Mouse (Mus musculus): Measurements from ENCODE around the gene Amotl2. TPM values are rescaled to one million over a fixed set of nuclear protein-coding genes. Genes with fewer than 3 reads are reported as not detected.
A peak's percentile ranks its signal among the peaks of the same experiment; 100 is the strongest.

The Amotl2 gene
- polyA plus RNA-seq, 1 experiment from 2014 or later: 34.3 TPM

GRCm38 (mm10) chr9:102766741-102767140 lies 50.3 kb downstream of the Amotl2 start:
- Histone ChIP-seq H3K9ac (ENCODE audit: low read length) (no peak overlapping the region), H3K4me3 (ENCODE audit: low read depth, low read length) (no peak overlapping the region), H3K9me3 (ENCODE audit: control insufficient read depth, low read length) (no peaks in the 10 kb centered on the region), H3K4me2 (ENCODE audit: low read depth, severe bottlenecking) (no peak overlapping the region), H3K27ac (replicated peaks; ENCODE audit: low read depth, low read length) (no peak overlapping the region), H3K27me3 (ENCODE audit: control insufficient read depth, insufficient read depth, low read length) (no peaks in the 10 kb centered on the region), H3K36me3 (ENCODE audit: control insufficient read depth, insufficient read depth, low read length) (no peaks in the 10 kb centered on the region), H3K4me1 (ENCODE audit: control insufficient read depth, insufficient read depth, low read length) (peaks cover 3% of the 10 kb centered on the region; the same call in 1 of the 2 replicates)
- DNase-seq (ENCODE audit: low spot score) (no peak), ATAC-seq (ENCODE audit: insufficient number of reproducible peaks, low FRiP score, low TSS enrichment, low read depth) (no peak)
- 77% methylated on average over 3 of the region's 3 CpGs for WGBS

DNA sequence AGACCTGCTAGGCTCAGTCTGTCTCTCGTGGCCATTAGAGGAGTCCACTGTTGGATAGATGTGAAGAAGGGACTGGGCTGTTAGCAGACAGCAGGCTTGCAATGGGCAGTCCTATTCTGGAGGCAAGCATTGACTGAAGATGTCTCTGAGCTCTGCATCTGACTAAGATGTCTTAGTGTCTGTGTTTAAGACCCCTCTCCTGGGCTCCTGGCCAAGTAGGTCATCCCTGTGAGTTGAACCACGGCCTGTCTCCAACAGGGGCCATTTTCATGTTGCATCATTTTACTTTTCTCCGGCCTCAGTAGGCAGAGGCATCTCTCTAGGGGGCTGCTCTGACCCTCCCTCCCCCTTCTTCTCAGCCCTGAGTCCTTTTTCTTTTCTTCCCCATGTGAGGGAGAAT lies 52.8 kb downstream of the Amotl2 start:
- no peaks in the 10 kb centered on the region for H3K27me3 ChIP-seq (ENCODE audit: control insufficient read depth, insufficient read depth, low read length)
- DNase-seq (ENCODE audit: low spot score) (no peak), ATAC-seq (ENCODE audit: insufficient number of reproducible peaks, low FRiP score, low TSS enrichment, low read depth) (no peak)
- no peak overlapping the region for H3K27ac ChIP-seq (replicated peaks; ENCODE audit: low read depth, low read length)
- H3K9me3 ChIP-seq (ENCODE audit: control insufficient read depth, low read length): no peaks in the 10 kb centered on the region
- WGBS: 81% methylated on average over 3 of the region's 3 CpGs
- no peak overlapping the region for H3K9ac ChIP-seq (ENCODE audit: low read length)
- H3K36me3 ChIP-seq (ENCODE audit: control insufficient read depth, insufficient read depth, low read length): no peaks in the 10 kb centered on the region
- no peak overlapping the region for H3K4me3 ChIP-seq (ENCODE audit: low read depth, low read length)
- H3K4me2 ChIP-seq (ENCODE audit: low read depth, severe bottlenecking): no peak overlapping the region
- peaks cover 3% of the 10 kb centered on the region; the same call in 1 of the 2 replicates for H3K4me1 ChIP-seq (ENCODE audit: control insufficient read depth, insufficient read depth, low read length)

DNA sequence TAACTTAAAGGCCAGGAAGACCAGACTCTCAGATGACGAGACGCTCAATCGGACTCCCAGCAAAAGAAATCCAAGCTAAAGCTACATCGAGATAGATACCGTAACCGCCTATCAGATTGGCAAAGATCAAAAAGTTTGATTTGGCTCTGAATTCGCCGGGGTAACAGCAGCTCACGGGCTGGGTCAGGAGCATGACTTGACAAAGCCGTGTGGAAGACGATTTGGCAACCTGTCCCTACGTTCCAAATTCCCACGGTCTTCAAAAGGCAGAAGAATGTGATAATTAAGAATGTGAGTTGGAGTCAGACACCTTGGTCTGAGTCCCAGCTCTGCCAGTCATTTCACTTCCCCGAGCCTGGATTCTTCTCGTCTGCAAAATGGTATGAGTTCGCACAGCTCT lies 53.7 kb downstream of the Amotl2 start:
- WGBS: 81% methylated on average over 16 of the region's 16 CpGs
- peaks cover 3% of the 10 kb centered on the region; the same call in 1 of the 2 replicates for H3K4me1 ChIP-seq (ENCODE audit: control insufficient read depth, insufficient read depth, low read length)
- no peaks in the 10 kb centered on the region for H3K27me3 ChIP-seq (ENCODE audit: control insufficient read depth, insufficient read depth, low read length)
- ATAC-seq (ENCODE audit: insufficient number of reproducible peaks, low FRiP score, low TSS enrichment, low read depth) (no peak), DNase-seq (ENCODE audit: low spot score) (no peak)
- no peak overlapping the region for H3K4me3 ChIP-seq (ENCODE audit: low read depth, low read length)
- H3K36me3 ChIP-seq (ENCODE audit: control insufficient read depth, insufficient read depth, low read length): no peaks in the 10 kb centered on the region
- no peak overlapping the region for H3K9ac ChIP-seq (ENCODE audit: low read length)
- no peaks in the 10 kb centered on the region for H3K9me3 ChIP-seq (ENCODE audit: control insufficient read depth, low read length)
- no peak overlapping the region for H3K4me2 ChIP-seq (ENCODE audit: low read depth, severe bottlenecking)
- no peak overlapping the region for H3K27ac ChIP-seq (replicated peaks; ENCODE audit: low read depth, low read length)

GRCm38 (mm10) chr9:102771308-102771895 lies 54.9 kb downstream of the Amotl2 start:
- H3K9ac ChIP-seq (ENCODE audit: low read length): no peak overlapping the region
- no peak overlapping the region for H3K27ac ChIP-seq (replicated peaks; ENCODE audit: low read depth, low read length)
- peak; percentile 31 for DNase-seq (ENCODE audit: low spot score)
- 35% methylated on average over 21 of the region's 21 CpGs for WGBS
- ATAC-seq (ENCODE audit: insufficient number of reproducible peaks, low FRiP score, low TSS enrichment, low read depth): 0 out of 2 replicates have a peak, but pooled peaks have one; percentile 26
- H3K4me2 ChIP-seq (ENCODE audit: low read depth, severe bottlenecking): 0 out of 2 replicates have a peak overlapping the region, but pooled peaks have one; percentile 12
- H3K4me1 ChIP-seq (ENCODE audit: control insufficient read depth, insufficient read depth, low read length): peaks cover 3% of the 10 kb centered on the region; the same call in 1 of the 2 replicates
- H3K27me3 ChIP-seq (ENCODE audit: control insufficient read depth, insufficient read depth, low read length): no peaks in the 10 kb centered on the region
- no peak overlapping the region for H3K4me3 ChIP-seq (ENCODE audit: low read depth, low read length)
- H3K36me3 ChIP-seq (ENCODE audit: control insufficient read depth, insufficient read depth, low read length): no peaks in the 10 kb centered on the region
- H3K9me3 ChIP-seq (ENCODE audit: control insufficient read depth, low read length): no peaks in the 10 kb centered on the region

DNA sequence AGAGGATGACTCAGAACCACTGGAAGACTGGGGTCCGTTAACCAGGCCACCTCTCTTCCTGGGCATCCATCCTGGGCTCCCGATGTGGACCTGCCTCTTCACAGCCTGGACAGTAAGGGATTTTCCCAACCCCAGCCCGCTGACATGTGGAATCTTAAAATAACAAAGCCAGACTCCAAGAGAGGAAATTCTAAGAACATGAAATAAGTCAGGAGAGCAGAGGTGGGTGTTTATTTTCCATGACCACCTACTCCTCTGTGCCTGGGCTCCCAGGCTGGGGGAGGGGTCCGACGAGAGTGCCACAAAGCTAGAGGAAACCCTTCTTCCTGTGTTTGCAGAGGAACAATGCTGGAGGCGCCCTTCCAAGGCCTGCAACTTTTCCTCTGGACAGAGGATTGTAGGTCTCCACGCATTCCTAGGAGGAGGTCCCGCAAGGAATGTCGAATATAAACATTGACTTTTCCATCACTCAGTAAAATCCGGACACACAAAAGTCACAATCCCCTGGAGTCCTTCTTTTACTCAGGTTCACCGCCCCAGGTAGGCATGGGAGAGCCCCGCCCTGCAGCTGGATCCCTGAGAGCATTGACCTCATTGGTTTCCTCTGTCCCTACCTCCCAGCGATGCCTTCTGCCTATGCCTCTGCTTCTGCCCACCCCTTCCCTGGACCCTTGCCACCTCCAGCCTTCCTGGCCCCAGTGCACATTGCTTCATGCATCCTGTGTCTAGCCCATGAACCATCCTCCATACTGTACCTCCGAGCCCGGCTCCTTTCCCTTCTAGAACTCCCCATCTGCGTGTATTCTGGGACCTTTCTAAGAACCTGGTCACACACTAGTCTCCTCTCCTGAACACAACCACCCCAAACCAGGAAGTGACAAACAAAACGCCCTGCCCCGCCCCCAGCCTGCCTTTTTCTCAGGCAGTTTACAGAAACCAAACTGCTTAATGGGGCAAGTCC lies 61.4 kb downstream of the Amotl2 start:
- Histone ChIP-seq H3K27me3 (ENCODE audit: control insufficient read depth, insufficient read depth, low read length) (no peaks in the 10 kb centered on the region), H3K4me1 (ENCODE audit: control insufficient read depth, insufficient read depth, low read length) (peaks cover 7% of the 10 kb centered on the region; the same call in 1 of the 2 replicates), H3K9ac (ENCODE audit: low read length) (no peak overlapping the region; the same call in 1 of the 2 replicates), H3K4me3 (ENCODE audit: low read depth, low read length) (no peak overlapping the region), H3K9me3 (ENCODE audit: control insufficient read depth, low read length) (no peaks in the 10 kb centered on the region), H3K27ac (replicated peaks; ENCODE audit: low read depth, low read length) (0 out of 2 replicates have a peak overlapping the region, but pooled peaks have one; percentile 40), H3K36me3 (ENCODE audit: control insufficient read depth, insufficient read depth, low read length) (no peaks in the 10 kb centered on the region), H3K4me2 (ENCODE audit: low read depth, severe bottlenecking) (no peak overlapping the region)
- 61% methylated on average over 18 of the region's 18 CpGs for WGBS
- ATAC-seq (ENCODE audit: insufficient number of reproducible peaks, low FRiP score, low TSS enrichment, low read depth) (no peak), DNase-seq (ENCODE audit: low spot score) (no peak)

- Histone ChIP-seq H3K27ac (replicated peaks; ENCODE audit: low read depth, low read length) (no peak overlapping the region), H3K27me3 (ENCODE audit: control insufficient read depth, insufficient read depth, low read length) (no peaks in the 10 kb centered on the region), H3K36me3 (ENCODE audit: control insufficient read depth, insufficient read depth, low read length) (no peaks in the 10 kb centered on the region), H3K9ac (ENCODE audit: low read length) (no peak overlapping the region), H3K4me2 (ENCODE audit: low read depth, severe bottlenecking) (no peak overlapping the region), H3K4me3 (ENCODE audit: low read depth, low read length) (no peak overlapping the region), H3K9me3 (ENCODE audit: control insufficient read depth, low read length) (no peaks in the 10 kb centered on the region), H3K4me1 (ENCODE audit: control insufficient read depth, insufficient read depth, low read length) (peaks cover 9% of the 10 kb centered on the region; the same call in 1 of the 2 replicates)
- ATAC-seq (ENCODE audit: insufficient number of reproducible peaks, low FRiP score, low TSS enrichment, low read depth) (peak; percentile 63; the same call in 1 of the 2 replicates), DNase-seq (ENCODE audit: low spot score) (peak; percentile 86)
- 6% methylated on average over 15 of the region's 15 CpGs for WGBS
These were observed 63.0 kb downstream of the Amotl2 start for GRCm38 (mm10) chr9:102779493-102779892.

Other genes starting within 250 kb of the Amotl2 start
- gene Ky, start 210.9 kb upstream of the Amotl2 start, polyA plus RNA-seq (2014; fragmentation: Nextera tagmentation; extraction: Ambion mirVana): 0.16 and 0.23 TPM in 2 replicates
- 179 and 180 TPM in 2 replicates for gene Anapc13, start 90.4 kb upstream of the Amotl2 start, polyA plus RNA-seq (2014; fragmentation: Nextera tagmentation; extraction: Ambion mirVana)
- 45.8 and 47.7 TPM in 2 replicates for gene Cep63, start 90.1 kb upstream of the Amotl2 start, polyA plus RNA-seq (2014; fragmentation: Nextera tagmentation; extraction: Ambion mirVana)
- gene Ryk, start 118.2 kb downstream of the Amotl2 start, polyA plus RNA-seq (2014; fragmentation: Nextera tagmentation; extraction: Ambion mirVana): 31.6 and 43.0 TPM in 2 replicates

Measured in limb, embryonic 11.5 days (tissue).